Mouse (Mus musculus) limb, embryonic 15.5 days (tissue): ENCODE measurements around the gene Birc7. TPM values are rescaled to one million over a fixed set of nuclear protein-coding genes. Genes with fewer than 3 reads are reported as not detected.

ENCODE experiments used
- ATAC-seq: fragments of 200-750 bp; cut with Nextera tagmentation; 2 replicates; pipeline ENCODE4 v1.8.0; 2017; ENCODE audit warnings: low read depth, moderate TSS enrichment; ENCODE audit not compliant: insufficient number of reproducible peaks, low FRiP score, low TSS enrichment
- H3K27ac ChIP-seq: fragments of 300-500 bp; sonication (generic); 2 replicates; pipeline ENCODE4 v1.5.1; 2015; ENCODE audit warnings: moderate library complexity, mild to moderate bottlenecking, inconsistent platforms
- H3K27me3 ChIP-seq: fragments of 300-500 bp; sonication (generic); 2 replicates; pipeline ENCODE4 v1.6.1; 2015; ENCODE audit warnings: inconsistent platforms
- H3K36me3 ChIP-seq: fragments of 300-500 bp; sonication (generic); 2 replicates; pipeline ENCODE4 v1.6.1; 2015; ENCODE audit warnings: inconsistent platforms
- H3K4me1 ChIP-seq: fragments of 300-500 bp; sonication (generic); 2 replicates; pipeline ENCODE4 v1.6.1; 2015; ENCODE audit warnings: inconsistent platforms
- H3K4me2 ChIP-seq: fragments of 300-500 bp; sonication (generic); 2 replicates; pipeline ENCODE4 v1.6.1; 2015; ENCODE audit warnings: mild to moderate bottlenecking, inconsistent platforms
- H3K4me3 ChIP-seq: fragments of 300-500 bp; sonication (generic); 2 replicates; pipeline ENCODE4 v1.5.1; 2015; ENCODE audit warnings: mild to moderate bottlenecking, inconsistent platforms
- H3K9ac ChIP-seq: fragments of 300-500 bp; sonication (generic); 2 replicates; pipeline ENCODE4 v1.6.1; 2015; ENCODE audit warnings: inconsistent platforms
- H3K9me3 ChIP-seq: fragments of 300-500 bp; sonication (generic); 2 replicates; pipeline ENCODE4 v1.6.1; 2016; ENCODE audit warnings: inconsistent platforms
- WGBS: fragments of 180-500 bp; shearing (Covaris S2); methylation state at CpG from one replicate; pipeline ENCODE4 v1.1.7; 2015; 5-methylcytosine and 5-hydroxymethylcytosine counted together
- polyA plus RNA-seq: library from polyadenylated mRNA; unstranded; fragments of >200 nt; fragmentation: Nextera tagmentation; extraction: Ambion mirVana; gene quantifications from 2 replicates; pipeline ENCODE4 v1.2.1, GENCODE M21; 2015

Birc7 gene
- not detected in 2 replicates for polyA plus RNA-seq

DNA sequence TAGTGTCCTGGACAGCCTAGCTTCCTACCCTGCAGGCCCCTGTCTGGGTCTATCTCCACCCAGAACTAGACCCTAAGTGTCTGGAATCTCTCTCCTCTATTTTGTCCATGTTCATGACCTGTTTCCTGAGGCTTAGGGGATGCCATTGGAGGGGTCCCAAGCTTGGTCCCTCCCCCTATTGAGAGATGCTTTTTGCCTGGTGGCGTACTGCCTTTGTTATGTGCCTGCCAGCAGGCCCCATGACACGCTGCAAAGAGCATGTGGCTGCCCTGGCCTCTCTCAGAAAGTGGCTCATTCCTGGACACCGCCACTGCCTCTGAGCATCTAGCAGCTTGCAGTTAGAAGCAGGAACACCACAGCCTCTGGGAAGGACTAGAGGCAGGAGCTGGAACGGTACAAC is at the start of gene Birc7:
TSS of gene Birc7 (plus strand) at position 301 of the 400 bp plus-strand sequence.
- 62% methylated on average over 4 of the region's 4 CpGs for WGBS
- Histone ChIP-seq H3K27me3 (no peaks in the 10 kb centered on the region), H3K9ac (no peak within 1 kb of the TSS), H3K4me3 (no peak within 1 kb of the TSS), H3K9me3 (no peaks in the 10 kb centered on the region), H3K27ac (no peak within 1 kb of the TSS), H3K36me3 (no peaks in the 10 kb centered on the region), H3K4me2 (no peak within 1 kb of the TSS), H3K4me1 (no peaks in the 10 kb centered on the region)
- no peak for ATAC-seq

DNA sequence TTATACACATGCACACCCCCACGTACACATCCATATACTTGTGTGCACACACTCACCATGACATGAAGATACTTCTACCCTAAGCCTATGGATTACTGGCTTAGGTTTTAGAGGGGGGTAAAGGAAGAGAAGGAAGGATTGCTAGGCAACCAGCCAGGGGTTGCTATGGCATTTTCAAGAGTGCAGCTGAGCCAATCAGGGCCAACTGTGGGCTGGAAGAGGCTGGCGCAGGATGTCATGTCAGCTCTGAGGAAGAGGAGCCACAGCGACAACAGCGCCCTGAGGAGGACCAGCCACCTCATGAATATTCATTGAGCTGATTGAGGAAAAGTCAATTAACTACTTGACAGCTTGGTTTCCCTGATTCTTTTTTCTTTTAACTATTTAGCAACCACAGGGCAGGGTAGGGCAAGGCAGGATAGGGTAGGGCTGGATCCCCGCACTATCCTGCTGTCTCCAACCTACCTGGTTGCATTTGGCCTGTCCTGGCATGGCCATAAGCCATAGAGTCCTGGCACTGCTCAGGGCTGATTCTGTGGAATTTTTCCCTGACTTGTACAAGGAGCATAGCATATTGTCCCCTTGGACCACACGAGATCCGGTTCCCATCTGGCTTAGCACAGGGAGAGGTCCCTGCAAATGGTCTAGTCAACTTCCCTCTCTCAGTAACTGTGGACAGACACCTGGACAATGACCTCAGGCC is 49.3 kb upstream of the Birc7 start:
- no peak for ATAC-seq
- WGBS: 48% methylated on average over 7 of the region's 7 CpGs
- H3K9ac ChIP-seq: no peak overlapping the region

GRCm38 (mm10) chr2:180881281-180881680 is 47.5 kb upstream of the Birc7 start:
- peaks cover 12% of the 10 kb centered on the region for H3K27me3 ChIP-seq
- H3K27ac ChIP-seq: no peak overlapping the region
- WGBS: 50% methylated on average over 9 of the region's 9 CpGs
- no peaks in the 10 kb centered on the region for H3K9me3 ChIP-seq
- no peak overlapping the region for H3K9ac ChIP-seq
- no peaks in the 10 kb centered on the region for H3K36me3 ChIP-seq
- no peak overlapping the region for H3K4me3 ChIP-seq
- ATAC-seq: no peak
- H3K4me1 ChIP-seq: no peaks in the 10 kb centered on the region
- H3K4me2 ChIP-seq: no peak overlapping the region

More for the DNA sequence above, 49.3 kb upstream of the Birc7 start:
- H3K4me1 ChIP-seq: no peaks in the 10 kb centered on the region
- peaks cover 5% of the 10 kb centered on the region; the same call in 1 of the 2 replicates for H3K27me3 ChIP-seq
- H3K36me3 ChIP-seq: no peaks in the 10 kb centered on the region
- H3K9me3 ChIP-seq: no peaks in the 10 kb centered on the region
- H3K27ac ChIP-seq: no peak overlapping the region
- no peak overlapping the region for H3K4me2 ChIP-seq
- H3K4me3 ChIP-seq: no peak overlapping the region

- WGBS: 54% methylated on average over 5 of the region's 5 CpGs
- ATAC-seq: no peak
- no peaks in the 10 kb centered on the region for H3K36me3 ChIP-seq
- H3K9ac ChIP-seq: no peak overlapping the region
- no peaks in the 10 kb centered on the region for H3K4me1 ChIP-seq
- peaks cover 50% of the 10 kb centered on the region for H3K27me3 ChIP-seq
- no peaks in the 10 kb centered on the region for H3K9me3 ChIP-seq
- H3K27ac ChIP-seq: no peak overlapping the region
- H3K4me2 ChIP-seq: no peak overlapping the region
- no peak overlapping the region for H3K4me3 ChIP-seq
Measured at GRCm38 (mm10) chr2:180885270-180885669, 43.6 kb upstream of the Birc7 start.

- ATAC-seq: no peak
- H3K27ac ChIP-seq: no peak overlapping the region
- WGBS: 13% methylated on average over 19 of the region's 19 CpGs
Measured at GRCm38 (mm10) chr2:180889271-180889920, 39.4 kb upstream of the Birc7 start.

DNA sequence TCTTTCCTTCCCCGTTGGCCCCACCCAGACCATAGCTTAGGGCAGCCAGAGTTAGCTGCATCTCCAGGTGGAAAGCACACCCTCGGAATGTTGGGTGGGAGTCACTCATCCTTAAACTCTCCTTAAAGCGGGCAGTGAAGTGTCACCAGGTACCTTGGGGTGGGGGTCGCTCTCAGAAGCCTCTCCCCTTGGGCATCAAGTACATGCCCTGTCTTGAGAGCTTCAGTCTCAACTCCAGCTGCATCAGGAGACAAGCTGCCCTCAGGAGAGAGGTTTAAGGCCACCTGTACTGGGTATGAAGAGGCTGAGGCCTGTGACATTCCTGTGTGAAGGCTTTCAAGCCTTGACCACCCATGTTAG is 38.9 kb upstream of the Birc7 start:
- H3K27me3 ChIP-seq: peaks cover 93% of the 10 kb centered on the region
- ATAC-seq: no peak
- no peak overlapping the region for H3K27ac ChIP-seq
- H3K9me3 ChIP-seq: no peaks in the 10 kb centered on the region
- H3K9ac ChIP-seq: no peak overlapping the region
- 29% methylated on average over 4 of the region's 4 CpGs for WGBS
- peaks cover 26% of the 10 kb centered on the region for H3K4me1 ChIP-seq
- no peak overlapping the region for H3K4me3 ChIP-seq
- H3K4me2 ChIP-seq: no peak overlapping the region
- H3K36me3 ChIP-seq: no peaks in the 10 kb centered on the region

More at GRCm38 (mm10) chr2:180889271-180889920, 39.4 kb upstream of the Birc7 start:
- Histone ChIP-seq H3K4me2 (no peak overlapping the region), H3K27me3 (peaks cover 88% of the 10 kb centered on the region), H3K36me3 (no peaks in the 10 kb centered on the region), H3K9me3 (no peaks in the 10 kb centered on the region), H3K4me3 (no peak overlapping the region), H3K9ac (no peak overlapping the region), H3K4me1 (peaks cover 21% of the 10 kb centered on the region)

- H3K4me2 ChIP-seq: no peak overlapping the region
- H3K27ac ChIP-seq: no peak overlapping the region
Measured at GRCm38 (mm10) chr2:180890422-180891074, 38.3 kb upstream of the Birc7 start.

GRCm38 (mm10) chr2:180891075-180891834 is 37.6 kb upstream of the Birc7 start:
- Histone ChIP-seq H3K9ac (no peak overlapping the region), H3K4me3 (no peak overlapping the region), H3K27ac (no peak overlapping the region), H3K9me3 (no peaks in the 10 kb centered on the region), H3K36me3 (no peaks in the 10 kb centered on the region), H3K4me2 (no peak overlapping the region), H3K27me3 (peaks cover 100% of the 10 kb centered on the region), H3K4me1 (peaks cover 26% of the 10 kb centered on the region)
- no peak for ATAC-seq
- 1% methylated on average over 37 of the region's 37 CpGs for WGBS

More at GRCm38 (mm10) chr2:180890422-180891074, 38.3 kb upstream of the Birc7 start:
- Histone ChIP-seq H3K9me3 (no peaks in the 10 kb centered on the region), H3K9ac (no peak overlapping the region), H3K36me3 (no peaks in the 10 kb centered on the region), H3K4me1 (peaks cover 26% of the 10 kb centered on the region), H3K4me3 (no peak overlapping the region), H3K27me3 (peaks cover 96% of the 10 kb centered on the region)
- under 1% methylated on average over 28 of the region's 29 CpGs for WGBS
- ATAC-seq: no peak

DNA sequence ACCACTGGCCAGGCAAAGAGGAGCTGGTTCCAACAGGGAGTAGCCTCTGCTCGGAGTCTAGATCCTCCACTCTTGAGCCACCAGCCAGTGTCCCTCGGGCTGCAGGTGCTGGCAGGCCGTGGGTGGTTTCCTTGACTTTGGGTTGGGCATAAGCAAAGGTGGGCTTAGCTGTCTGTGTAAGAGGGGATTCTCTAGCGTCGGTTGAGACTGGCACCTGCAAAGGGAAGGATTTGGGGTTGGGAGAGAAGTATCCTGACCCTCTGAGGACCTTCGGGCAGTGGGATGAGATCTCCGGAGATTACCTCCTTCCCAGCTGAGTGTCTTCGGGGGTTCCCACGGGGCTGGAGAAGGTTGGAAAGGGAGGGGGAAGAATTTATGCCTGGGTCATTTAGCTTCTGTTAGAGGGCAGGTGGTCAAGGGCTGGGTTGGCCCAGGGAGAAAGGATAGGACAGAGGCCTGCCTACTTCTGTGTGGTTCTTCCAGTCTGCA is 36.9 kb upstream of the Birc7 start:
- no peak for ATAC-seq
- Histone ChIP-seq H3K36me3 (no peaks in the 10 kb centered on the region), H3K27ac (no peak overlapping the region), H3K4me3 (no peak overlapping the region), H3K4me1 (peaks cover 26% of the 10 kb centered on the region), H3K4me2 (no peak overlapping the region), H3K9ac (no peak overlapping the region), H3K27me3 (peaks cover 100% of the 10 kb centered on the region), H3K9me3 (no peaks in the 10 kb centered on the region)
- WGBS: 9% methylated on average over 9 of the region's 9 CpGs

DNA sequence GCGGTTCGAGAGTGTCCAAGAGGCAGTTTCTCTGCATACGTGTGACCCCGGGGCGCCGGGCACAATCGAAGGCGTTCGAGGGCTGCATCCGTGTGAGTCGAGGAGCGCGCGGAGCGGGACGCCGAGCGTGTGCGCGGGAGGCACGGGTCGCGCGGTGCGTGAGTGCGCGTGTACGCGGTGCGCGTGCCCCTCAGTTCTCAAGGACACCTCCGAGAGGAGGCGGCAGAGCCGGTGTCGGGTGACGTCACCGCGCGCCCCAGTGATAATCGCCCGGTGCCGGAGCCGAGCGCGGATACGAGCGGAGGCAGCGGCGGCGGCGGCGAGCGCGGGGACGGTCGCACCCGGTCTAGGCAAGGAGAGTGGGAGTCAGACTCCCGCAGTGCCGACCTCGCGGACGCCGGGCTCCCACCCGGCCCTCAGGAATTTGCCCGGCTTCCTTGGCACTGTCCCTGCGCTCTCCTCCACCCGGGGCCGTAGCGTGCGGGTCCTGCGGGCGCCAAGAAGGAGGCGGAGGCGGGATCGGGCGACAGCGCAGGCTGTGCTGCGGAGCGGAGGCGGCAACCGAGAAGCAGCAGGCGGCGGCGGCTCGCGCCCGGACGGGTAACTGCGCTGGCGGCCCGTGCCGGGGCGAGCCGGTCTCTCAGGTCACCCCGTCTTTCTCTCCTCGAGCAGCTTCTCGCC is 35.8 kb upstream of the Birc7 start:
- no peak for ATAC-seq
- no peaks in the 10 kb centered on the region for H3K36me3 ChIP-seq
- no peak overlapping the region for H3K27ac ChIP-seq
- WGBS: under 1% methylated on average over 92 of the region's 97 CpGs
- peaks cover 96% of the 10 kb centered on the region for H3K27me3 ChIP-seq
- no peak overlapping the region for H3K9ac ChIP-seq
- peaks cover 26% of the 10 kb centered on the region for H3K4me1 ChIP-seq
- no peaks in the 10 kb centered on the region for H3K9me3 ChIP-seq
- H3K4me2 ChIP-seq: peak overlapping the region; percentile 85
- H3K4me3 ChIP-seq: peak overlapping the region; percentile 42

DNA sequence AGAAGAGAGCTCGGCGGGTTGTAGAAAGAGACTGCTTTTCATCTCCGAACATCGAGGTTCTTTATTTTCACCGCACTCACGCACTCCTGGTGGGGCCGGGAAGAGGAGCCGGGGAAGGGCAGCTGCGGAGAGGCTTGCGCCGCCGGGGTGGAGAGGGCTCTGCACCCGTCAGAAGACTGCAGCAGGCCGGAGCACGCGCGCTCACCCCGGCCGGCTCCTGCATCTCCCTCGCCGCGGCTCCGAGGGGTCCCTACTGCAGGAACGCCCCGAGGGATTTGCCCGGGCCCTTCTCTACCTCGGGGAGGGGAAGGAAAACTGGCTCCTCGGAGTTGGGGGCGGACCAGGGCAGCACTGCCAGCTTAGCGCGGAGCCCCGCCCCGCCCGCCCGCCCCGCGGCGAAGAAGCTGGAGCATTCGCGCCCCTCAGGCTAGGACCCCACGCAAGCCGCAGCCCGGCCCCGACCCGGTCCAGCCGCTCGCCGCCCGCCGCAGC is 35.2 kb upstream of the Birc7 start:
- H3K9ac ChIP-seq: no peak overlapping the region
- H3K27me3 ChIP-seq: peaks cover 90% of the 10 kb centered on the region
- no peak for ATAC-seq
- H3K4me1 ChIP-seq: peaks cover 26% of the 10 kb centered on the region
- no peaks in the 10 kb centered on the region for H3K9me3 ChIP-seq
- under 1% methylated on average over 42 of the region's 50 CpGs for WGBS
- H3K4me2 ChIP-seq: peak overlapping the region; percentile 85
- H3K36me3 ChIP-seq: no peaks in the 10 kb centered on the region
- H3K27ac ChIP-seq: no peak overlapping the region
- H3K4me3 ChIP-seq: peak overlapping the region; percentile 42
